In the genomic region with DNA sequence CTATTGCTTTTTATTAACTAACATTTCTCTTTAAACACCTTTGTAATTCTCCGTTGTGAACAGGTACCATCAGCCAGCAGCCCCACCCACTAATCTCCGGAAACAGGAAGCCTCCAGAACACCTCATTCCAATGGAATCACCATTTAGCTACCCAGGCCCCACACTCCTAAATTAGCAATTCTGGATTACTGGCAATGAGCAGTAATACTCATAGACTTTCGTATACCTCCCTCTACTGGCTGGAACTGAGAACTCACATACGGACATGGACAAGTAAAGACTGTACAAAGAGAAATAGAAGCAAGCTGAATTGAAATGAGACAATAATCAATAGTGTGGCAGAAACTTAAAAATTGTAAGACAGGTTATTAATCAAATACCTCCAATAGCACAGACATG, we compare ENCODE assay signal across 8 mouse cellular contexts. TPM values are rescaled to one million over a fixed set of nuclear protein-coding genes. Genes with fewer than 3 reads are reported as not detected.
A peak's percentile ranks its signal among the peaks of the same experiment; 100 is the strongest.
DNase-seq lines count a peak whose midpoint lies in the region; ATAC-seq and TF ChIP-seq lines count a peak whose summit lies in the region.
"Had no signal": no experiment of that assay in that cellular context is flagged by ENCODE, and none has a peak within 500 bp of the region (broad histone marks: within the 10 kb centered on the region; RNA-seq: fewer than 3 reads in every experiment).

No protein-coding gene starts in this region.

- H3K4me2 ChIP-seq in CH12.LX (ENCODE audit: insufficient read depth, low read depth, poor library complexity, severe bottlenecking) = no peak overlapping the region

- no peak overlapping the region for H3K27ac ChIP-seq in CH12.LX (ENCODE audit: insufficient read depth, low read depth)

- no peaks in the 10 kb centered on the region for H3K9me3 ChIP-seq in CH12.LX (replicated peaks; ENCODE audit: low read length)

- no peak overlapping the region for H3K9ac ChIP-seq in CH12.LX (ENCODE audit: insufficient read depth, low read depth)

- ATAC-seq in granulocyte monocyte progenitor cell, adult 5-6 weeks (replicated peaks; ENCODE audit: poor library complexity, severe bottlenecking) = peak; percentile 67

- no peak for TF ChIP-seq EP300 in CH12.LX (IDR thresholded peaks at IDR 0.05; ENCODE audit: low read length)

- in situ Hi-C loops in CH12.LX (cut with MboI; ENCODE audit: low pct_ligation_motif_present, low pct_unique_long_range_greater_than_20kb, low sequenced_read_pairs) = loop anchor here (25.0 kb wide), 1 partner anchor 836 kb away; no protein-coding TSS in a partner anchor

- no peaks in the 10 kb centered on the region for H3K27me3 ChIP-seq in CH12.LX (replicated peaks)

- H3K4me3 ChIP-seq in CH12.LX (replicated peaks in 1 of 3; ENCODE audit: low read depth in 2 of 3, low read length in 2 of 3, poor library complexity in 1 of 3) = no peak overlapping the region

- TF ChIP-seq CTCF in CH12.LX (conservative IDR thresholded peaks at IDR 0.05 in 1 of 2, IDR thresholded peaks at IDR 0.05 in 1 of 2; ENCODE audit: low read depth in 2 of 2, low read length in 2 of 2) = peak; percentile 32 to 85

- H3K4me1 ChIP-seq in CH12.LX (ENCODE audit: control insufficient read depth in 1 of 2, insufficient read depth in 2 of 2) = peaks cover 9 to 34% of the 10 kb centered on the region in 2 experiments

- DNase-seq in CH12.LX (ENCODE audit: extremely low read depth) (peak; percentile 75), WW6 (ENCODE audit: low read depth, low spot score) (peak; percentile 26)
- DNase-seq in embryo, embryonic 10 days (ENCODE audit: low spot score) = peak; percentile 82
- peak; percentile 84 for DNase-seq in layer of hippocampus, adult 11-12 months (ENCODE audit: low spot score)
- peak; percentile 78 for DNase-seq in lung, postnatal 25 days (ENCODE audit: low spot score)
- peak; percentile 36 for DNase-seq in right cerebral cortex, postnatal 14 days

- TF ChIP-seq RAD21 in CH12.LX (IDR thresholded peaks at IDR 0.05; ENCODE audit: low read depth, low read length) = peak; percentile 88

- peaks cover 30 to 53% of the 10 kb centered on the region in 2 experiments for H3K36me3 ChIP-seq in CH12.LX (replicated peaks in 1 of 2; ENCODE audit: control insufficient read depth in 1 of 2, insufficient read depth in 1 of 2, low read length in 1 of 2)

- peaks cover 4% of the 10 kb centered on the region; the same call in 1 of the 2 replicates for H3K79me2 ChIP-seq in CH12.LX (replicated peaks; ENCODE audit: control insufficient read depth, extremely low read depth, insufficient read depth, poor library complexity, severe bottlenecking)

- no peak for TF ChIP-seq POLR2A in CH12.LX (IDR thresholded peaks at IDR 0.05; ENCODE audit: low read depth, low read length)

- dilution Hi-C loops in CH12.LX (cut with MboI; ENCODE audit: extremely low pct_ligation_motif_present, extremely low pct_unique_long_range_greater_than_20kb, low sequenced_read_pairs) = no loop called here

TF ChIP-seq in CH12.LX, 34 proteins besides CTCF, POLR2A, EP300 and RAD21:
- TF ChIP-seq JUND (conservative IDR thresholded peaks at IDR 0.05; ENCODE audit: low read depth, low read length) (no peak), TCF12 (IDR thresholded peaks at IDR 0.05; ENCODE audit: low read depth, low read length) (no peak), MEF2A (IDR thresholded peaks at IDR 0.05; ENCODE audit: borderline replicate concordance, low read depth, low read length) (peak; percentile 50; the same call in 1 of the 2 replicates), SMC3 (IDR thresholded peaks at IDR 0.05; ENCODE audit: low read depth, low read length) (peak; percentile 63)
TF ChIP-seq in CH12.LX: peak in this region for 2.

RNA-seq across cellular contexts. Expression of a gene that starts 4.8 kb away (rescaled TPM):
- total RNA-seq in CH12.LX (2012; rRNA removed) = 23.8 and 24.5 TPM in 2 replicates
- 34.6 and 39.6 TPM in 2 replicates for total RNA-seq in CH12.LX (2014; rRNA removed)
- 31.5 and 39.3 TPM in 2 replicates for polyA plus RNA-seq in CH12.LX (2012; ENCODE audit: insufficient read length, low read depth)
- total RNA-seq in granulocyte monocyte progenitor cell, adult 5-6 weeks (2014; fragmentation: Nextera tagmentation) = 7.3 and 13.8 TPM in 2 replicates
- total RNA-seq in granulocyte monocyte progenitor cell, adult 5-6 weeks (2017) = 14.1 and 16.8 TPM in 2 replicates

RNA-seq across cellular contexts. Expression of a gene that starts 26.3 kb away (rescaled TPM):
- total RNA-seq in CH12.LX (2012; rRNA removed) (not detected in 2 replicates), CH12.LX (2014; rRNA removed) (not detected in 2 replicates)
- polyA plus RNA-seq in CH12.LX (2012; ENCODE audit: insufficient read length, low read depth) = not detected in 2 replicates
- total RNA-seq in granulocyte monocyte progenitor cell, adult 5-6 weeks (2014; fragmentation: Nextera tagmentation) = not detected in 2 replicates
- total RNA-seq in granulocyte monocyte progenitor cell, adult 5-6 weeks (2017) = not detected in 2 replicates
- total RNA-seq: left cerebral cortex, adult 8-10 months had no signal

RNA-seq across cellular contexts. Expression of a gene that starts 30.4 kb away (rescaled TPM):
- total RNA-seq in CH12.LX (2012; rRNA removed) (6.4 and 7.4 TPM in 2 replicates), CH12.LX (2014; rRNA removed) (4.8 and 5.4 TPM in 2 replicates)
- 5.8 and 7.3 TPM in 2 replicates for polyA plus RNA-seq in CH12.LX (2012; ENCODE audit: insufficient read length, low read depth)
- 34.3 and 38.0 TPM in 2 replicates for total RNA-seq in granulocyte monocyte progenitor cell, adult 5-6 weeks (2014; fragmentation: Nextera tagmentation)
- 27.4 and 28.1 TPM in 2 replicates for total RNA-seq in granulocyte monocyte progenitor cell, adult 5-6 weeks (2017)

Comparison
In these comparisons a context has a peak if more than half of its experiments do, and no peak if none do; other contexts are left out.
1. DNase-seq: peak in every context shown above with its lines; median percentile 84 in layer of hippocampus, adult 11-12 months; 82 in embryo, embryonic 10 days; 78 in lung, postnatal 25 days; 75 in CH12.LX; 36 in right cerebral cortex, postnatal 14 days; 26 in WW6.